Mouse (Mus musculus): ENCODE results near the gene Pdcd2l. TPM values are rescaled to one million over a fixed set of nuclear protein-coding genes. Genes with fewer than 3 reads are reported as not detected.
A peak's percentile ranks its signal among the peaks of the same experiment; 100 is the strongest.
"Not testable (repeated sequence)": the region's sequence is repeated elsewhere in the genome, so short reads cannot be mapped to it uniquely, and the experiment has no call there.

Pdcd2l gene
- total and polyA plus RNA-seq, 2 experiments, result 15.9 to 18.5 TPM

- Histone ChIP-seq H3K79me2 (ENCODE audit: control insufficient read depth, insufficient read depth, low read length) (no peaks in the 10 kb centered on the region), H3K4me3 (ENCODE audit: insufficient read depth, low read depth, low read length) (no peak overlapping the region), H3K9ac (ENCODE audit: low read depth, low read length) (no peak overlapping the region), H3K36me3 (ENCODE audit: control insufficient read depth, insufficient read depth, low read length) (peaks cover 71% of the 10 kb centered on the region), H3K27me3 (ENCODE audit: control insufficient read depth, insufficient read depth, low read length) (no peaks in the 10 kb centered on the region), H3K27ac (replicated peaks; ENCODE audit: insufficient read depth, low read depth, low read length) (no peak overlapping the region), H3K4me1 (ENCODE audit: control insufficient read depth, insufficient read depth, low read length) (no peaks in the 10 kb centered on the region; the same call in 1 of the 2 replicates)
- 95% methylated on average over 6 of the region's 6 CpGs for WGBS
- no peak for DNase-seq (ENCODE audit: extremely low read depth, low read depth, low spot score)
- TF ChIP-seq CTCF (IDR thresholded peaks at IDR 0.05; ENCODE audit: low read depth, low read length) (no peak), POLR2A (IDR thresholded peaks at IDR 0.05; ENCODE audit: extremely low read depth, insufficient read depth, low read length) (no peak)
These were observed 9.9 kb upstream of the Pdcd2l start for GRCm38 (mm10) chr7:34206331-34206730.

DNA sequence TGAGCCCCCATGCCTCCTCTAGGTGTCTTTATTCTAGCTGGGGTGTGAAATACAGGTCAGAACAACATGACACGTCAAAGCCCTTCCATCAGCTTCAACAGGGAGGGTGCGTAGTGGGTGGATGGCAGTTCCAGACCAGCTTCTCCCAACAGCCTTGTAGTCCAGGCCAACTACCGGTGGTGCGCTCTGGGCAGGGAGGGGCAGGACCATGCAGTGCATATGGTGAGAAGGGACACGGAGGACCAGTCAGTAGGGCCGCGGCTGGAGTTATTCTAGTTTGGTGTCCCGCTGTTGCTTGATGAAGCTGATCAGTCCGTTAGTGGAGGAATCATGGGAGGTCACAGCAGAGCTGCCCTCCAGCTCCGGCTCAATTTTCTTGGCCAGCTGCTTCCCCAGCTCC lies 5.7 kb upstream of the Pdcd2l start:
- H3K4me1 ChIP-seq (ENCODE audit: control insufficient read depth, insufficient read depth, low read length); DNase-seq (ENCODE audit: extremely low read depth, low read depth, low spot score); H3K79me2 ChIP-seq (ENCODE audit: control insufficient read depth, insufficient read depth, low read length); H3K27ac ChIP-seq (replicated peaks; ENCODE audit: insufficient read depth, low read depth, low read length); H3K27me3 ChIP-seq (ENCODE audit: control insufficient read depth, insufficient read depth, low read length); H3K9ac ChIP-seq (ENCODE audit: low read depth, low read length); H3K4me3 ChIP-seq (ENCODE audit: insufficient read depth, low read depth, low read length): not testable (repeated sequence)
- 94% methylated on average over 10 of the region's 10 CpGs for WGBS
- H3K36me3 ChIP-seq (ENCODE audit: control insufficient read depth, insufficient read depth, low read length), result peaks cover 45% of the 10 kb centered on the region

DNA sequence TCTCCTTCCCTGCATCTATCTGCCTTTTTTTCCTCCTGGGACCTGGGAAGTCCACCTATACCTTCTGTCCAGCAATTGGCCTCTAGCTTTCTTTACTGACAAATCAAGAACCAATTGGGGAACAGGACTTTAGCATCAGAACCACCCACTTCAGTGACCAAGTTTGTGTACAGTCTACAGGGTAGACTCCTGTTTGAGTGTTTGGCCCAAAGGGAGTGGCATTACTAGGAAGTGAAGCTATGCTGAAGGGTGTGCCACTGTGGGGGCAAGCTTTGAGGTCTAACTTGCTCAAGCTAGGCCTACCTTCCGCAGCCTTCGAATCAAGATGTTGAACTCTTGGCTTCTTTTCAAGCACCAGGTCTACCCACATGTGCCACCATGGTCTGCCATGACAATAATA lies 4.4 kb upstream of the Pdcd2l start:
- Histone ChIP-seq H3K9ac (ENCODE audit: low read depth, low read length) (no peak overlapping the region), H3K27ac (replicated peaks; ENCODE audit: insufficient read depth, low read depth, low read length) (no peak overlapping the region), H3K79me2 (ENCODE audit: control insufficient read depth, insufficient read depth, low read length) (0 out of 2 replicates have a peak, but pooled peaks cover 2% of the 10 kb centered on the region), H3K4me3 (ENCODE audit: insufficient read depth, low read depth, low read length) (no peak overlapping the region), H3K36me3 (ENCODE audit: control insufficient read depth, insufficient read depth, low read length) (peaks cover 33% of the 10 kb centered on the region), H3K4me1 (ENCODE audit: control insufficient read depth, insufficient read depth, low read length) (peaks cover 3% of the 10 kb centered on the region; the same call in 1 of the 2 replicates), H3K27me3 (ENCODE audit: control insufficient read depth, insufficient read depth, low read length) (no peaks in the 10 kb centered on the region)
- TF ChIP-seq CTCF (IDR thresholded peaks at IDR 0.05; ENCODE audit: low read depth, low read length), result no peak
- TF ChIP-seq POLR2A (IDR thresholded peaks at IDR 0.05; ENCODE audit: extremely low read depth, insufficient read depth, low read length), result no peak
- DNase-seq (ENCODE audit: extremely low read depth, low read depth, low spot score), result no peak
- 93% methylated on average over 2 of the region's 2 CpGs for WGBS

DNA sequence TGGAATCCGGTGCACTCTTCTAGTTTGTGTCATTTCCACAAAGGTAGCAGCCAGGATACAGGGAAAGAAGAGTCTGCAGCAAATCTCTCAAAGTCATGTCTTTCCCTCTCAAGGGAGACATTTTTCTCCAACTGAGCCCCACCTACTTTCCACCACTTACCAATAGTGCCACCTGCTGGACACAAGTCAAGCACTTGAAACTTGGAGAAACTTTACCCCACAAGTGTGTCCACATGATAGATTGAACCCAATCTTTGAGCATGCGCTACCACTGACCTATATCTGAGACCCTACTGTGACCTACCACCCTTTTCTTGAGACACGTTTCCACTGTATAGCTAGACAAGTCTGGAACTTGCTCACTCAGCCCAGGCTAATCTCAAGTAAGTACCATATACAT lies 1.9 kb upstream of the Pdcd2l start:
- WGBS, result 59% methylated on average over 3 of the region's 3 CpGs
- TF ChIP-seq CTCF (IDR thresholded peaks at IDR 0.05; ENCODE audit: low read depth, low read length), result no peak; the same call in 1 of the 2 replicates
- no peak for TF ChIP-seq POLR2A (IDR thresholded peaks at IDR 0.05; ENCODE audit: extremely low read depth, insufficient read depth, low read length)
- DNase-seq (ENCODE audit: extremely low read depth, low read depth, low spot score), result peak; percentile 50

GRCm38 (mm10) chr7:34195632-34196031 lies 829 bp downstream of the Pdcd2l start:
- peak overlapping the region; percentile 98; the same call in 1 of the 2 replicates for H3K9ac ChIP-seq (ENCODE audit: low read depth, low read length)
- peaks cover 7% of the 10 kb centered on the region; the same call in 1 of the 2 replicates for H3K4me1 ChIP-seq (ENCODE audit: control insufficient read depth, insufficient read depth, low read length)
- peaks cover 8% of the 10 kb centered on the region; the same call in 1 of the 2 replicates for H3K36me3 ChIP-seq (ENCODE audit: control insufficient read depth, insufficient read depth, low read length)
- WGBS, result 50% methylated on average over 3 of the region's 3 CpGs
- DNase-seq (ENCODE audit: extremely low read depth, low read depth, low spot score), result no peak
- TF ChIP-seq CTCF (IDR thresholded peaks at IDR 0.05; ENCODE audit: low read depth, low read length) (no peak), POLR2A (IDR thresholded peaks at IDR 0.05; ENCODE audit: extremely low read depth, insufficient read depth, low read length) (no peak)
- H3K79me2 ChIP-seq (ENCODE audit: control insufficient read depth, insufficient read depth, low read length), result peaks cover 6% of the 10 kb centered on the region; the same call in 1 of the 2 replicates
- no peak overlapping the region for H3K27ac ChIP-seq (replicated peaks; ENCODE audit: insufficient read depth, low read depth, low read length)
- no peaks in the 10 kb centered on the region for H3K27me3 ChIP-seq (ENCODE audit: control insufficient read depth, insufficient read depth, low read length)
- peak overlapping the region; percentile 91 for H3K4me3 ChIP-seq (ENCODE audit: insufficient read depth, low read depth, low read length)

More for the DNA sequence above, 1.9 kb upstream of the Pdcd2l start:
- Histone ChIP-seq H3K36me3 (ENCODE audit: control insufficient read depth, insufficient read depth, low read length) (peaks cover 18% of the 10 kb centered on the region), H3K79me2 (ENCODE audit: control insufficient read depth, insufficient read depth, low read length) (peaks cover 6% of the 10 kb centered on the region; the same call in 1 of the 2 replicates), H3K9ac (ENCODE audit: low read depth, low read length) (no peak overlapping the region), H3K27ac (replicated peaks; ENCODE audit: insufficient read depth, low read depth, low read length) (no peak overlapping the region), H3K4me3 (ENCODE audit: insufficient read depth, low read depth, low read length) (no peak overlapping the region), H3K27me3 (ENCODE audit: control insufficient read depth, insufficient read depth, low read length) (no peaks in the 10 kb centered on the region), H3K4me1 (ENCODE audit: control insufficient read depth, insufficient read depth, low read length) (peaks cover 7% of the 10 kb centered on the region; the same call in 1 of the 2 replicates)

DNA sequence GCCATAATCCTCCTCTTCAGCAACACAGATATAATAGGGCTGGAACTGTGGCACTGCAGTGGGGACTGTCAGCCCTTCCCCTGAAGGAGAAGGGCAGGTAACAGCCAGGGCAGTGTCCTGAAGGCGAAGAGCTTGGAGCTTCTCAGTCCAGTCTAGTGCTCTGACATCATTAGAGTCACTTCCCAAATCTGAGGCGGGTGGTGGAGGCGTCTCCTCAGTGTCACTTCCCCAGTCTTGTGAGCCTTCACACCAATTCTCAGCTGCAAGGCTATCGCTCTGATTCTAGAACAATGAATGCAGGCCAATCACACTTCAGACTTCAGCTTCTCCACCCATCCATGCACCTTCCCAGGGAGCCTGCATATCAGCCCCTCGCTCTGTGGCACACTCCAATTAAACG lies 3.6 kb downstream of the Pdcd2l start:
- 95% methylated on average over 6 of the region's 6 CpGs for WGBS
- DNase-seq (ENCODE audit: extremely low read depth, low read depth, low spot score), result no peak
- Histone ChIP-seq H3K36me3 (ENCODE audit: control insufficient read depth, insufficient read depth, low read length) (peaks cover 20% of the 10 kb centered on the region; the same call in 1 of the 2 replicates), H3K4me1 (ENCODE audit: control insufficient read depth, insufficient read depth, low read length) (peaks cover 7% of the 10 kb centered on the region; the same call in 1 of the 2 replicates), H3K27ac (replicated peaks; ENCODE audit: insufficient read depth, low read depth, low read length) (no peak overlapping the region), H3K27me3 (ENCODE audit: control insufficient read depth, insufficient read depth, low read length) (no peaks in the 10 kb centered on the region), H3K79me2 (ENCODE audit: control insufficient read depth, insufficient read depth, low read length) (peaks cover 6% of the 10 kb centered on the region; the same call in 1 of the 2 replicates), H3K9ac (ENCODE audit: low read depth, low read length) (no peak overlapping the region), H3K4me3 (ENCODE audit: insufficient read depth, low read depth, low read length) (no peak overlapping the region)
- no peak for TF ChIP-seq POLR2A (IDR thresholded peaks at IDR 0.05; ENCODE audit: extremely low read depth, insufficient read depth, low read length)
- no peak for TF ChIP-seq CTCF (IDR thresholded peaks at IDR 0.05; ENCODE audit: low read depth, low read length)
